Mouse (Mus musculus) kidney, adult 2 months (tissue): ENCODE data around the gene Mroh3. TPM values are rescaled to one million over a fixed set of nuclear protein-coding genes. Genes with fewer than 3 reads are reported as not detected.

Source experiments
- DNase-seq: peaks from one replicate; pipeline ENCODE4 v3.0.0; 2021
- H3K27ac ChIP-seq: fragments of 200-500 bp; 2 replicates; pipeline ENCODE4 v1.5.1; 2012; ENCODE audit warnings: low read depth, low read length, control low read depth, inconsistent platforms; ENCODE audit not compliant: insufficient read depth
- H3K27me3 ChIP-seq: fragments of 200-500 bp; replicated peaks from 2 replicates; pipeline ENCODE4 v1.6.1; 2012; ENCODE audit warnings: mild to moderate bottlenecking, moderate library complexity, low read length, inconsistent platforms; ENCODE audit not compliant: control insufficient read depth, insufficient read depth
- H3K36me3 ChIP-seq: fragments of 200-500 bp; 2 replicates; pipeline ENCODE4 v1.6.1; 2012; ENCODE audit warnings: mild to moderate bottlenecking, moderate library complexity, low read length, inconsistent platforms; ENCODE audit not compliant: control insufficient read depth, insufficient read depth
- H3K4me1 ChIP-seq: fragments of 200-500 bp; 2 replicates; pipeline ENCODE4 v1.6.1; 2011; ENCODE audit warnings: low read length; ENCODE audit not compliant: control insufficient read depth, insufficient read depth
- H3K4me3 ChIP-seq: fragments of 200-500 bp; 2 replicates; pipeline ENCODE4 v1.5.1; 2011; ENCODE audit warnings: mild to moderate bottlenecking, low read depth, low read length, control low read depth; ENCODE audit not compliant: insufficient read depth
- CTCF ChIP-seq: fragments of 200-500 bp; conservative IDR thresholded peaks from 2 replicates; pipeline ENCODE4 v1.5.1; 2011; ENCODE audit warnings: low read depth, mild to moderate bottlenecking, control low read depth, low read length, moderate library complexity, mixed read lengths; ENCODE audit not compliant: insufficient read depth, insufficient read length
- POLR2A ChIP-seq: fragments of 200-500 bp; IDR thresholded peaks from one replicate; pipeline ENCODE4 v1.6.1; 2011; ENCODE audit warnings: low read depth, low read length, control low read depth
- WGBS: fragments of 180-500 bp; shearing (Covaris S2); methylation state at CpG from one replicate; pipeline ENCODE4 v1.1.7; 2018; 5-methylcytosine and 5-hydroxymethylcytosine counted together
- polyA plus RNA-seq: library from polyadenylated mRNA; depleted of rRNA; stranded (reverse); fragments of >200 nt; gene quantifications from 2 replicates; pipeline ENCODE4 v1.2.3, GENCODE M21; 2012; rRNA removed

The Mroh3 gene
- 0.10 and 0.44 TPM in 2 replicates for polyA plus RNA-seq

GRCm38 (mm10) chr1:136212803-136213202 is at the start of gene Mroh3:
Gene Mroh3, minus strand, starts transcription at chr1:136212828.
- no peak for DNase-seq
- H3K36me3 ChIP-seq, result no peaks in the 10 kb centered on the region
- H3K4me1 ChIP-seq, result no peaks in the 10 kb centered on the region
- no peak within 1 kb of the TSS for H3K27ac ChIP-seq
- no peak within 1 kb of the TSS for H3K4me3 ChIP-seq
- H3K27me3 ChIP-seq, result no peaks in the 10 kb centered on the region
- TF ChIP-seq CTCF (peak; percentile 55), POLR2A (no peak)
- WGBS, result 69% methylated on average over 3 of the region's 3 CpGs

DNA sequence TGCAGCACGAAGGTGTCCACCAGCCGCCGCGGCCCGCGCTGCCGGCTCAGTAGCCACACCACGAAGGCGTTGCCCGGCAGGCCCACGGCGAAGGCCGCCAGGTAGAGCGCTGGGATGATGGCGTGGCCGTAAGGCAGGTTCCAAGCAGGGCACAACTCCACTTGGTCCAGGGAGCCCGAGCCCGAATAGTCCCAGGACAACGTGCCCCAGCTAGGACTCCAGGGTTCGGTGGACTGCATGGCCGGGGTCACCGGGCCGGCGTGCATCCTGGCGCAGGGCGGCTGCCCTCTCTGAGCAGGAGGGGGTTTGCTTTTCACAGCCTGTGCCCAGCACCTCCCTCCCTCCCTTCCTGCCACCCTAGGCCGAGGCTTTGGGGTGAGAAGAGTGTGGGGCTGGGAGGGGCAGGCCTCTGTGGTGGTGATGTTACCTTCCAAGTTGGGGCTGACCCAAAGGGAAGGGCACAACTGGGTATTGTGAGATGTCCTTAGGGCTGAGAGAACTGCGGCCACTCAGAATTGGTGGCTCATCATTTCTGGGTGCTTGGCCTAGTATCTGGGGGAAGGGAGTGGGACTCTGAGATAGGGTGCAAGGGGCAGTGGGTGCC is 48.1 kb upstream of the Mroh3 start, which contains the start of gene Gpr25:
Gene Gpr25, minus strand, starts transcription at position 239 of the 604 bp plus-strand sequence.
- H3K36me3 ChIP-seq, result no peaks in the 10 kb centered on the region
- WGBS, result 9% methylated on average over 28 of the region's 28 CpGs
- no peak within 1 kb of the TSS for H3K27ac ChIP-seq
- no peak for TF ChIP-seq CTCF
- TF ChIP-seq POLR2A, result no peak
- no peak for DNase-seq
- peak within 1 kb of the TSS; percentile 32; the same call in 1 of the 2 replicates for H3K4me3 ChIP-seq
- H3K4me1 ChIP-seq, result no peaks in the 10 kb centered on the region
- no peaks in the 10 kb centered on the region for H3K27me3 ChIP-seq

- H3K36me3 ChIP-seq, result no peaks in the 10 kb centered on the region
- peak; percentile 74 for DNase-seq
- H3K27ac ChIP-seq, result no peak overlapping the region
- no peaks in the 10 kb centered on the region for H3K4me1 ChIP-seq
- WGBS, result under 1% methylated on average over 95 of the region's 95 CpGs
- peak overlapping the region; percentile 32; the same call in 1 of the 2 replicates for H3K4me3 ChIP-seq
- TF ChIP-seq CTCF (no peak), POLR2A (no peak)
- no peaks in the 10 kb centered on the region for H3K27me3 ChIP-seq
These were observed 47.4 kb upstream of the Mroh3 start for GRCm38 (mm10) chr1:136259893-136260634.

- Histone ChIP-seq H3K4me1 (no peaks in the 10 kb centered on the region), H3K27ac (no peak overlapping the region), H3K4me3 (no peak overlapping the region), H3K27me3 (no peaks in the 10 kb centered on the region), H3K36me3 (no peaks in the 10 kb centered on the region)
- TF ChIP-seq CTCF (no peak), POLR2A (no peak)
- no peak for DNase-seq
- 7% methylated on average over 16 of the region's 16 CpGs for WGBS
These were observed 46.9 kb upstream of the Mroh3 start for GRCm38 (mm10) chr1:136259543-136259892.

DNA sequence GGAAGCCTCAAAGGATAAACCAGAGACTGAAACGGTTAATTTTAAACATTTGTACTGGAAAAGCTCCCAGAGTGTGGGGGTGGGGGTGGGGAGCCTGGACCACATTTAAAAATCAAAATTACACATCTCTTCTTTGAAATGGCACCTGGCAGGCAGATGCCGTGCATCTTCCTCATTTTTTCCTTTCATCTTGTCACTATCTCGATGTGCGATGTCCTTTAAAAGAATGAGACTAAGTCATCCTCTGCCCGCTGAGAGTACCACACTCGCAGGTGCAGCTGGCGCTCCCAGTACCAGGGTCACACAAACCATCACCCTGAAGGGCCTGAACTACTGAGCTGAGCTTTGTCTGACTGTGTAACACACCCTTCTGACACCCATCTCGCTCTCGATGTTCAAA is 45.9 kb upstream of the Mroh3 start:
- DNase-seq, result no peak
- Histone ChIP-seq H3K27ac (no peak overlapping the region), H3K27me3 (no peaks in the 10 kb centered on the region), H3K36me3 (no peaks in the 10 kb centered on the region), H3K4me3 (no peak overlapping the region), H3K4me1 (no peaks in the 10 kb centered on the region)
- 76% methylated on average over 9 of the region's 9 CpGs for WGBS
- TF ChIP-seq CTCF, result no peak

DNA sequence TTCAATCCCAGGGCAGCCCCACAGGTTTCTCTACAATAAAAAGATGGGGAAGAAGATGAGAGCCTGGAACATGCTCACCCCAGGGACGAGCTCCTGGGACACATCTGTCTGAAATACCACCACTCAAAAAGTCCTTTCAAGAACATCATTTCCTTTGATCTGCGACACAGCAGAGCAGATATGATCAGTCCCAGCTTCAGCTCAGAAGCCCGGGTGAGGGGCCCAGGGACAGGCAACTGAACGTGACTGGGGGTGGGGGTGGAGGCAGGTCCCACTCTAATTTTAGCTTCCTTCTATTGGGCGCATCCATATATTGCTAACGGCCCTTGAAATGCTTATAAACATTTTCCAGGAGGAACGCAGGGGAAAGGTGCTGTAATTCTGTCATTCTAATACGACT is 43.0 kb upstream of the Mroh3 start:
- H3K36me3 ChIP-seq, result no peaks in the 10 kb centered on the region
- H3K27ac ChIP-seq, result no peak overlapping the region
- DNase-seq, result no peak
- no peak overlapping the region for H3K4me3 ChIP-seq
- H3K4me1 ChIP-seq, result no peaks in the 10 kb centered on the region
- TF ChIP-seq CTCF (no peak), POLR2A (no peak)
- no peaks in the 10 kb centered on the region for H3K27me3 ChIP-seq
- WGBS, result 64% methylated on average over 8 of the region's 8 CpGs

DNA sequence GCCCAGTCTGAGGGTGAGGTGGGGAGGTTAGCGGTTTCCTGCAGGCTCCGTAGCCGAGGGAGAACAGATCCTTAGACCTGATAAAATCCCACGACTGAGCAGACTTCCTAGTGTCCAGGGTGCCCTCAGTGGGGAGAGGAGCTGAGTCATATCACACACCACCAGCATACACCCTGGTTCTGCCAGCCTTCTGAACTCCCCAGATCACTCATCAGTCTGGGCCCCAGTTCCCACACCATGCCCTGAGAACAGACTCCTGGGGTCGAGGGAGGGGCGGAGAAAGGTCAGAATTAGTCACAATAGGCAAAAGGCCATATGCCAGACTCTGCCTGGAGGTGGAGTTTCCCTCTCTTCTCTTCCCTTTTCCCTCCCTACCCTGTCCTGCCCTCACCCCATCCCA is 42.5 kb upstream of the Mroh3 start:
- Histone ChIP-seq H3K4me1 (no peaks in the 10 kb centered on the region), H3K4me3 (no peak overlapping the region), H3K36me3 (no peaks in the 10 kb centered on the region), H3K27ac (no peak overlapping the region), H3K27me3 (no peaks in the 10 kb centered on the region)
- TF ChIP-seq POLR2A (no peak), CTCF (no peak)
- DNase-seq, result no peak
- WGBS, result 51% methylated on average over 6 of the region's 6 CpGs
